Mouse (Mus musculus) forebrain, embryonic 11.5 days (tissue): ENCODE measurements around the gene Ovca2. TPM values are rescaled to one million over a fixed set of nuclear protein-coding genes. Genes with fewer than 3 reads are reported as not detected.

ENCODE experiments used
- ATAC-seq: fragments of 200-750 bp; cut with Nextera tagmentation; replicated peaks from 2 replicates; pipeline ENCODE4 v1.8.0; 2017; ENCODE audit warnings: moderate TSS enrichment; ENCODE audit not compliant: low FRiP score
- DNase-seq: peaks from one replicate; pipeline ENCODE4 v3.0.0-alpha.2; 2017; ENCODE audit warnings: low spot score
- H3K27ac ChIP-seq: fragments of 300-500 bp; sonication (generic); 2 replicates; pipeline ENCODE4 v1.5.1; 2014; ENCODE audit warnings: low read depth, low read length
- H3K27me3 ChIP-seq: fragments of 300-500 bp; sonication (generic); 2 replicates; pipeline ENCODE4 v1.6.1; 2014; ENCODE audit warnings: mild to moderate bottlenecking, low read length, mixed read lengths; ENCODE audit not compliant: control insufficient read depth, insufficient read depth
- H3K36me3 ChIP-seq: fragments of 300-500 bp; sonication (generic); 2 replicates; pipeline ENCODE4 v1.6.1; 2014; ENCODE audit warnings: mild to moderate bottlenecking, low read length, moderate library complexity, mixed read lengths; ENCODE audit not compliant: control insufficient read depth, insufficient read depth
- H3K4me1 ChIP-seq: fragments of 300-500 bp; sonication (generic); replicated peaks from 2 replicates; pipeline ENCODE4 v1.6.1; 2014; ENCODE audit warnings: low read length, mixed read lengths; ENCODE audit not compliant: control insufficient read depth, insufficient read depth
- H3K4me2 ChIP-seq: fragments of 300-500 bp; sonication (generic); 2 replicates; pipeline ENCODE4 v1.6.1; 2014; ENCODE audit warnings: low read depth, mild to moderate bottlenecking, low read length, moderate library complexity, mixed read lengths; ENCODE audit not compliant: severe bottlenecking
- H3K4me3 ChIP-seq: fragments of 300-500 bp; sonication (generic); 2 replicates; pipeline ENCODE4 v1.5.1; 2014; ENCODE audit warnings: low read depth, low read length
- H3K9ac ChIP-seq: fragments of 300-500 bp; sonication (generic); 2 replicates; pipeline ENCODE4 v1.6.1; 2014; ENCODE audit warnings: low read length
- H3K9me3 ChIP-seq: fragments of 300-500 bp; sonication (generic); 2 replicates; pipeline ENCODE4 v1.6.1; 2016; ENCODE audit warnings: low read length, mixed read lengths; ENCODE audit not compliant: control insufficient read depth
- WGBS: fragments of 180-500 bp; shearing (Covaris S2); extraction: QIAGEN DNeasy Blood & Tissue Kit; methylation state at CpG from one replicate; pipeline ENCODE4 v1.1.7; 2014; 5-methylcytosine and 5-hydroxymethylcytosine counted together
- polyA plus RNA-seq: library from polyadenylated mRNA; unstranded; fragments of >200 nt; fragmentation: Nextera tagmentation; extraction: Ambion mirVana; gene quantifications from 2 replicates; pipeline ENCODE4 v1.2.1, GENCODE M21; 2014

Ovca2 gene
- 32.7 and 34.4 TPM in 2 replicates for polyA plus RNA-seq

- no peaks in the 10 kb centered on the region for H3K9me3 ChIP-seq
- ATAC-seq (peak; percentile 96), DNase-seq (peak; percentile 95)
- H3K4me2 ChIP-seq: peak within 1 kb of the TSS; percentile 92
- peaks cover 9% of the 10 kb centered on the region for H3K4me1 ChIP-seq
- peak within 1 kb of the TSS; percentile 14; the same call in 1 of the 2 replicates for H3K27ac ChIP-seq
- 1% methylated on average over 33 of the region's 33 CpGs for whole genome bisulfite sequencing
- peak within 1 kb of the TSS; percentile 82 for H3K4me3 ChIP-seq
- no peaks in the 10 kb centered on the region for H3K27me3 ChIP-seq
- H3K9ac ChIP-seq: peak within 1 kb of the TSS; percentile 85
- H3K36me3 ChIP-seq: no peaks in the 10 kb centered on the region; the same call in 1 of the 2 replicates
Observed at GRCm38 (mm10) chr11:75178672-75179208, at the start of gene Ovca2. TSS of gene Ovca2 (minus strand) at chr11:75178835.

GRCm38 (mm10) chr11:75227632-75228031 is 49.0 kb upstream of the Ovca2 start:
- Histone ChIP-seq H3K4me2 (no peak overlapping the region), H3K4me1 (0 out of 2 replicates have a peak, but pooled peaks cover 1% of the 10 kb centered on the region), H3K27ac (no peak overlapping the region), H3K9ac (no peak overlapping the region), H3K4me3 (no peak overlapping the region), H3K27me3 (no peaks in the 10 kb centered on the region), H3K36me3 (no peaks in the 10 kb centered on the region), H3K9me3 (no peaks in the 10 kb centered on the region)
- ATAC-seq: no peak
- WGBS: 85% methylated on average over 3 of the region's 3 CpGs
- no peak for DNase-seq

- WGBS: 86% methylated on average over 4 of the region's 4 CpGs
- no peak for DNase-seq
- Histone ChIP-seq H3K27ac (no peak overlapping the region), H3K4me3 (no peak overlapping the region), H3K9ac (no peak overlapping the region), H3K9me3 (no peaks in the 10 kb centered on the region), H3K27me3 (no peaks in the 10 kb centered on the region), H3K4me1 (peaks cover 3% of the 10 kb centered on the region; the same call in 1 of the 2 replicates), H3K36me3 (no peaks in the 10 kb centered on the region), H3K4me2 (no peak overlapping the region)
- no peak for ATAC-seq
Observed at GRCm38 (mm10) chr11:75224835-75225234, 46.2 kb upstream of the Ovca2 start.

GRCm38 (mm10) chr11:75224062-75224461 is 45.4 kb upstream of the Ovca2 start:
- no peak for DNase-seq
- ATAC-seq: no peak
- Histone ChIP-seq H3K9ac (no peak overlapping the region), H3K4me1 (peaks cover 3% of the 10 kb centered on the region; the same call in 1 of the 2 replicates), H3K4me3 (no peak overlapping the region), H3K9me3 (no peaks in the 10 kb centered on the region), H3K4me2 (no peak overlapping the region), H3K36me3 (no peaks in the 10 kb centered on the region), H3K27me3 (no peaks in the 10 kb centered on the region), H3K27ac (no peak overlapping the region)
- WGBS: 79% methylated on average over 12 of the region's 12 CpGs

GRCm38 (mm10) chr11:75220517-75221145 is 42.0 kb upstream of the Ovca2 start:
- Histone ChIP-seq H3K4me3 (no peak overlapping the region), H3K9me3 (no peaks in the 10 kb centered on the region), H3K36me3 (no peaks in the 10 kb centered on the region), H3K27me3 (no peaks in the 10 kb centered on the region), H3K27ac (no peak overlapping the region), H3K4me2 (no peak overlapping the region), H3K4me1 (peaks cover 3% of the 10 kb centered on the region; the same call in 1 of the 2 replicates), H3K9ac (no peak overlapping the region)
- DNase-seq (no peak), ATAC-seq (no peak)
- 50% methylated on average over 5 of the region's 6 CpGs for WGBS

- no peak overlapping the region for H3K4me3 ChIP-seq
- no peak overlapping the region for H3K27ac ChIP-seq
- no peak overlapping the region for H3K4me2 ChIP-seq
- H3K27me3 ChIP-seq: no peaks in the 10 kb centered on the region
- peaks cover 3% of the 10 kb centered on the region; the same call in 1 of the 2 replicates for H3K4me1 ChIP-seq
- WGBS: 39% methylated on average over 9 of the region's 9 CpGs
- H3K36me3 ChIP-seq: no peaks in the 10 kb centered on the region
- DNase-seq (no peak), ATAC-seq (no peak)
- no peak overlapping the region for H3K9ac ChIP-seq
- no peaks in the 10 kb centered on the region for H3K9me3 ChIP-seq
Observed at GRCm38 (mm10) chr11:75220115-75220514, 41.5 kb upstream of the Ovca2 start.

GRCm38 (mm10) chr11:75214081-75214950 is 35.7 kb upstream of the Ovca2 start:
- H3K9ac ChIP-seq: peak overlapping the region; percentile 48; the same call in 1 of the 2 replicates
- no peak overlapping the region for H3K27ac ChIP-seq
- no peaks in the 10 kb centered on the region for H3K27me3 ChIP-seq
- DNase-seq: no peak
- no peaks in the 10 kb centered on the region for H3K9me3 ChIP-seq
- H3K4me2 ChIP-seq: peak overlapping the region; percentile 55
- H3K36me3 ChIP-seq: no peaks in the 10 kb centered on the region
- 14% methylated on average over 13 of the region's 13 CpGs for WGBS
- peak overlapping the region; percentile 27 for H3K4me3 ChIP-seq
- peak; percentile 53 for ATAC-seq
- H3K4me1 ChIP-seq: peaks cover 16% of the 10 kb centered on the region

DNA sequence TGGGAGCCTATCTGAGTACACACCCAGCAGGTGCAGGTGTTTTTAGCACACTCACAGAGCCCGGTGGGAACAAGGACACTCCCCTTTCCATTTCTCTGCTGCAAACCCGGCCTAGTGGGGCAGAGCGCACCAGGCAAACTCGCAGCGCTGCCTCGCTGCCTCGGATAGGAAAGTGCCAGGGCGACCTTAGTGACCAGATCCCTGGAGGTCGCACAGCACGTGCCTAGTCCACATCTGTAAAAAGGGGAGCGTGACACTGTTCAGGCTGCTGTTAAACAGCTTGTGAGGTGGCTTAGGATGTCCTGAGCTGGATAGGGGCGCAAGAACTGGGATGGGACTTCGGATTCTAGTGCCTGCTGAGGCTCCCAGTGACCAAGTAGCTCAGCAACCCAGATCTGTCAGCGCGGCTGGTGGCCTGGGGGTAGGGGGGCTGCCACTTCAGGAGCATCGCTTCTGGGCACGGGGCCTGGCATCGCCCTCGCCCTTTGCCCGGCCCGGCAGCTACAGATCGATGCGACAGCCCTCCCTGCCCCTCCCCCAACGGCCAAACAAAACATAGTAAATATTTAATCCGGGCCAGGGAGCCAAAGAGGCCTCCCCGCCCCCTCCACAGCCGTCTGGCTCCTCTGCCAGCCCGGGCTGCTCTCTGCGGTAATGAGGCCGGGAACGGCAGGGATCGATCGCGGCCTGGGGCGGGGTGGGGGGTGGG is 34.9 kb upstream of the Ovca2 start:
- Histone ChIP-seq H3K36me3 (no peaks in the 10 kb centered on the region), H3K4me2 (peak overlapping the region; percentile 55), H3K9me3 (no peaks in the 10 kb centered on the region), H3K4me1 (peaks cover 16% of the 10 kb centered on the region), H3K27ac (no peak overlapping the region), H3K27me3 (no peaks in the 10 kb centered on the region), H3K4me3 (peak overlapping the region; percentile 27), H3K9ac (peak overlapping the region; percentile 48; the same call in 1 of the 2 replicates)
- DNase-seq (peak; percentile 79), ATAC-seq (peak; percentile 65)
- 2% methylated on average over 35 of the region's 35 CpGs for WGBS
